Mouse (Mus musculus): ENCODE results near the gene Gm42906. TPM values are rescaled to one million over a fixed set of nuclear protein-coding genes. Genes with fewer than 3 reads are reported as not detected.

The Gm42906 gene
- total and polyA plus RNA-seq, 3 experiments, result not detected

DNA sequence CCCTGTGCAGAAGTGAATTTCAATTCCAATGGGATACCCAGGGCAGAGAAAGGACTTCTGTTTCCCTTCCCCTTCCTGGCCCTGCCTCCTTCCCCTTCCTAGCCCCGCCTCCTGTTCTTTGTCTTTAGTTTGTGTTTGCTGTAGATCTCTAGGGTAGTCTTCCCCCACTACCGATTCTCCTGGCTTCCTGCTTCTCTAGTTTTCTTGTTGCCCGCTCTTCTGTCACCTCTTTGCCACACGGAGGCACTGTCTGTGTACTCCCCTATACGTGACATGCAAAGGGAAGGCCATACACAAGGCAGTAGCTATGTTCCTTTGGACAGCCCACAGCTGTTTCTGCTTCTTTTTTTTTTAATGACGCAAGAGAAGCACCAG, 371.1 kb downstream of the Gm42906 start:
- no peak for DNase-seq (ENCODE audit: low read depth, low spot score)
- no peak overlapping the region for H3K9ac ChIP-seq (ENCODE audit: control insufficient read depth, low read depth, low read length, poor library complexity, severe bottlenecking)
- no peak for TF ChIP-seq TCF12 (IDR thresholded peaks at IDR 0.05; ENCODE audit: low read depth, low read length)
- no peak for TF ChIP-seq POLR2AphosphoS5 (IDR thresholded peaks at IDR 0.05; ENCODE audit: borderline replicate concordance, low read depth, low read length)
- no peak for TF ChIP-seq POLR2AphosphoS2 (IDR thresholded peaks at IDR 0.05; ENCODE audit: low read length)
- no peak for TF ChIP-seq ZKSCAN1 (IDR thresholded peaks at IDR 0.05; ENCODE audit: low read depth, low read length)
- TF ChIP-seq UBTF (IDR thresholded peaks at IDR 0.05; ENCODE audit: borderline replicate concordance, insufficient read depth, low read depth, low read length), result no peak
- no peak for TF ChIP-seq BHLHE40 (IDR thresholded peaks at IDR 0.05; ENCODE audit: borderline replicate concordance, low read depth, low read length)
- TF ChIP-seq RAD21 (IDR thresholded peaks at IDR 0.05; ENCODE audit: low read depth, low read length), result no peak
- TF ChIP-seq CTCF (IDR thresholded peaks at IDR 0.05 in 2 of 3, conservative IDR thresholded peaks at IDR 0.05 in 1 of 3; ENCODE audit: control insufficient read depth in 1 of 3, insufficient read depth in 1 of 3, low read depth in 2 of 3, low read length in 3 of 3, poor library complexity in 1 of 3, severe bottlenecking in 1 of 3), result no peak
- no peak for TF ChIP-seq CHD1 (IDR thresholded peaks at IDR 0.05; ENCODE audit: low read depth, low read length)
- TF ChIP-seq GATA1 (IDR thresholded peaks at IDR 0.05; ENCODE audit: low read depth, low read length), result no peak
- TF ChIP-seq ZMIZ1 (IDR thresholded peaks at IDR 0.05; ENCODE audit: low read depth, low read length), result no peak
- TF ChIP-seq ETS1 (IDR thresholded peaks at IDR 0.05; ENCODE audit: low read depth, low read length), result no peak
- TF ChIP-seq MAZ (IDR thresholded peaks at IDR 0.05; ENCODE audit: low read depth, low read length), result no peak
- no peaks in the 10 kb centered on the region; the same call in none of the 2 replicates for H3K9me3 ChIP-seq (replicated peaks; ENCODE audit: insufficient read depth, low read length)
- no peaks in the 10 kb centered on the region for H3K79me2 ChIP-seq (ENCODE audit: control insufficient read depth, insufficient read depth, low read length, poor library complexity)
- no peak overlapping the region for H3K4me3 ChIP-seq (ENCODE audit: control insufficient read depth in 1 of 2, insufficient read depth in 1 of 2, low read depth in 2 of 2, low read length in 2 of 2)
- H3K27me3 ChIP-seq (ENCODE audit: control insufficient read depth in 1 of 2, insufficient read depth in 2 of 2, low read length in 2 of 2), result no peaks in the 10 kb centered on the region
- H3K27ac ChIP-seq (ENCODE audit: control insufficient read depth, low read depth, low read length), result no peak overlapping the region
- no peaks in the 10 kb centered on the region for H3K4me1 ChIP-seq (ENCODE audit: control insufficient read depth in 1 of 2, insufficient read depth in 2 of 2, low read length in 2 of 2)
- no peaks in the 10 kb centered on the region for H3K36me3 ChIP-seq (ENCODE audit: control insufficient read depth in 1 of 2, insufficient read depth in 2 of 2, low read length in 2 of 2)

DNA sequence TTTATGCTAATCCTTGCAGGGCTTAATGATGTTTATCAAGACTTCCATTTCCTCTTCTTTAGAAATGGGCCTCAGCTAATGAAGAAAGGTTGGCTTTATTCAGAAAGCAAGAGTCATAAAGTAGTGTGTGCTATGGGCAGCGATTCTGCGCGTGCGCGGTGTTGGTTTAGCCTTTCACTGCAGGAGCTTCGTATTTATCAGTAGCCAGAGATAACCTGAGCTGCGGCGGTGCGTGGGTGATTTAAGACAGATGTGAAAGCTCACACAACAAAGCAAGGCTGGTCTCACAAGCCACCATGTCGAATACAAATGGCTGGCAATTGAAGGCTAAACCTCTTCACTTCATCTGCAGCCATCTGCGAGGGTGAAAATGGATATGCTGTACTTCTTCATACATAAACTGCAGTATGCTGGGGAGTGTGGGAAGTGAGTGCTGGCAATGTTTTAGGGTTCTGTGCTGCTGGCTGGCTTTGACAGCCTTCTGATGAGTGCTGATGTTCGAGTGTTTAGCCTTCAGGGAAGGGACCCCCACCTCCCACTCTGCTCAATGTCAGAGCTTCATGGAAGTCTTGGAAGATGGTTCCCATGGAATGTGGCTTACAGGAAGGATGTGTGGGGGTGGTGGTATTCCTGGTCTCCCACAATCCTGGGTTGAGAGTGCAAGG, 371.6 kb downstream of the Gm42906 start:
- Histone ChIP-seq H3K27ac (ENCODE audit: control insufficient read depth, low read depth, low read length) (no peak overlapping the region), H3K9ac (ENCODE audit: control insufficient read depth, low read depth, low read length, poor library complexity, severe bottlenecking) (no peak overlapping the region), H3K9me3 (replicated peaks; ENCODE audit: insufficient read depth, low read length) (no peaks in the 10 kb centered on the region; the same call in 1 of the 2 replicates), H3K27me3 (ENCODE audit: control insufficient read depth in 1 of 2, insufficient read depth in 2 of 2, low read length in 2 of 2) (no peaks in the 10 kb centered on the region), H3K79me2 (ENCODE audit: control insufficient read depth, insufficient read depth, low read length, poor library complexity) (no peaks in the 10 kb centered on the region), H3K4me3 (ENCODE audit: control insufficient read depth in 1 of 2, insufficient read depth in 1 of 2, low read depth in 2 of 2, low read length in 2 of 2) (no peak overlapping the region), H3K4me1 (ENCODE audit: control insufficient read depth in 1 of 2, insufficient read depth in 2 of 2, low read length in 2 of 2) (no peaks in the 10 kb centered on the region), H3K36me3 (ENCODE audit: control insufficient read depth in 1 of 2, insufficient read depth in 2 of 2, low read length in 2 of 2) (no peaks in the 10 kb centered on the region)
- TF ChIP-seq JUND (IDR thresholded peaks at IDR 0.05; ENCODE audit: low read depth, low read length) (no peak), RCOR1 (IDR thresholded peaks at IDR 0.05; ENCODE audit: low read depth, low read length) (no peak), USF1 (IDR thresholded peaks at IDR 0.05; ENCODE audit: low read depth, low read length) (no peak), CHD1 (IDR thresholded peaks at IDR 0.05; ENCODE audit: low read depth, low read length) (no peak), UBTF (IDR thresholded peaks at IDR 0.05; ENCODE audit: borderline replicate concordance, insufficient read depth, low read depth, low read length) (no peak), ZKSCAN1 (IDR thresholded peaks at IDR 0.05; ENCODE audit: low read depth, low read length) (no peak), HCFC1 (IDR thresholded peaks at IDR 0.05; ENCODE audit: low read depth, low read length) (no peak), ZNF384 (IDR thresholded peaks at IDR 0.05; ENCODE audit: low read depth, low read length) (no peak), MAFK (IDR thresholded peaks at IDR 0.05; ENCODE audit: borderline replicate concordance, low read depth, low read length) (no peak), NRF1 (IDR thresholded peaks at IDR 0.05; ENCODE audit: insufficient read depth, low read depth, low read length, poor library complexity, severe bottlenecking) (no peak), BHLHE40 (IDR thresholded peaks at IDR 0.05; ENCODE audit: borderline replicate concordance, low read depth, low read length) (no peak), CHD2 (IDR thresholded peaks at IDR 0.05; ENCODE audit: low read length) (no peak), MXI1 (IDR thresholded peaks at IDR 0.05; ENCODE audit: low read depth, low read length) (no peak), MAX (IDR thresholded peaks at IDR 0.05; ENCODE audit: low read length) (no peak), SIN3A (IDR thresholded peaks at IDR 0.05; ENCODE audit: low read length) (no peak)
- no peak for DNase-seq (ENCODE audit: low read depth, low spot score)

Data from MEL (cell line).